ENCODE assay signal across 8 mouse cellular contexts in the genomic region with DNA sequence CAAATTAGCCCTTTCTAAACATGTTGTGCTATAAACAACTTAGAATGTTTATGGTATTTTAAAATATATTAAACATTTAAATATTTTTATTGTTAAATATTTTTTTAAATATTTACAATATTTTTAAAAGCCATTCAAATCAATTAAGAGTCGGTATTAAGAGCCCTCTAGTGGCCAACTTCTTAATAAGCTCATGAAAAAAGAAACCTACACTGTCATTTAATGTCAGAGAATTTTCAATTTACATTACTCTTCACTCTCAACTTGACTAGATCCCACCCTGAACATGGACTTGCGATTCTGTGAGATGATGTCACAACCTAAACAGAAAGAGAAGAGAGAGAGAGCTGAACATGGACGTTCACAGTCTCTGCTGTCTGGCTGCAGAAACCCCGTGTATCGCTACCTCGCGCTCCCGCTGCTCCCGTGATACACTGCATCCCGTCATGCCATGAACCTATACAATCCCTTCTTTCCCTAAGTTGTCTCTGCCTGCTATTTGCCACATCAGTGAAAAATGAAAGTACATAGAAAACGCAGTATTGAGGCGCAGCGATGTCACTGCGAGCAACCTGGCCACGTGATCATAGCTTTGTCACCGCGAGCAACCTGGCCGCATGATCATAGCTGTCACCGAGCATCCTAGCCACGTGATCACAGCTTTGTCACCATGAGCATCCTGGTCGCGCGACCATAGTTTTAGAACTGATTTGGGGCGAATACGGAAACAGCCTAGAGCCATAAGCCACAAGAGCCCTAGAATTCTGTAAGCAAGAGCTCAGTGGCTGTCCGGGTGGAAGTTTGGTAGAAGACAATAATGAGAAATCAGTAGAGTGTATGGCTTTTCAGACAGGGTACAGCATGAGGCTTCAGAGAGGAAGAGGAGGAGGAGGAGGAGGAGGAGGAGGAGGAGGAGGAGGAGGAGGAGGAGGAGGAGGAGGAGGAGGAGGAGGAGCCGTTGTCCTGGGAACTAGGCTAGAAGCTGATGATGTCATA. TPM values are rescaled to one million over a fixed set of nuclear protein-coding genes. Genes with fewer than 3 reads are reported as not detected.
DNase-seq lines count a peak whose midpoint lies in the region; ATAC-seq and TF ChIP-seq lines count a peak whose summit lies in the region.

No protein-coding gene starts in this region.

- H3K27ac ChIP-seq in heart, embryonic 10.5 days: no peak overlapping the region
- H3K27ac ChIP-seq in forebrain, embryonic 14.5 days (ENCODE audit: low read depth, low read length): no peak overlapping the region
- H3K27ac ChIP-seq in intestine, embryonic 15.5 days: no peak overlapping the region
- no peak overlapping the region for H3K27ac ChIP-seq in limb, embryonic 12.5 days

- no peaks in the 10 kb centered on the region for H3K79me2 ChIP-seq in myocyte (ENCODE audit: control insufficient read depth, insufficient read depth)

- no peak for TF ChIP-seq POLR2A in myocyte (IDR thresholded peaks at IDR 0.05; ENCODE audit: insufficient read length, low read depth)

- no peak for DNase-seq in heart, embryonic 10.5 days (ENCODE audit: low spot score)
- no peak for DNase-seq in heart, adult 11 months
- peak; percentile 26 for DNase-seq in c-Kit-positive CD71-positive TER-119-positive erythroid progenitor cells, embryonic 14.5 days (ENCODE audit: low spot score)
- DNase-seq in forebrain, embryonic 14.5 days (ENCODE audit: low spot score): peak; percentile 73
- DNase-seq in thymus, postnatal 36 days: peak; percentile 49 to 57

- peak; percentile 83 for ATAC-seq in forebrain, embryonic 14.5 days
- peak; percentile 61 for ATAC-seq in intestine, embryonic 15.5 days
- no peak for ATAC-seq in limb, embryonic 12.5 days (ENCODE audit: insufficient number of reproducible peaks, insufficient read depth, low FRiP score, low TSS enrichment, low read depth)

- no peaks in the 10 kb centered on the region for H3K4me1 ChIP-seq in heart, embryonic 10.5 days
- no peaks in the 10 kb centered on the region for H3K4me1 ChIP-seq in forebrain, embryonic 14.5 days (ENCODE audit: control insufficient read depth, insufficient read depth, low read length)
- no peaks in the 10 kb centered on the region for H3K4me1 ChIP-seq in intestine, embryonic 15.5 days (replicated peaks)
- no peaks in the 10 kb centered on the region for H3K4me1 ChIP-seq in limb, embryonic 12.5 days (replicated peaks)

- peak overlapping the region; percentile 43; the same call in 1 of the 2 replicates for H3K9ac ChIP-seq in forebrain, embryonic 14.5 days (ENCODE audit: low read length)
- no peak overlapping the region for H3K9ac ChIP-seq in intestine, embryonic 15.5 days
- H3K9ac ChIP-seq in limb, embryonic 12.5 days (replicated peaks): no peak overlapping the region

- H3K27me3 ChIP-seq in heart, embryonic 10.5 days (ENCODE audit: insufficient read depth, poor library complexity, severe bottlenecking): peaks cover 18% of the 10 kb centered on the region
- no peaks in the 10 kb centered on the region for H3K27me3 ChIP-seq in forebrain, embryonic 14.5 days (replicated peaks; ENCODE audit: control insufficient read depth, insufficient read depth, low read length)
- no peaks in the 10 kb centered on the region for H3K27me3 ChIP-seq in intestine, embryonic 15.5 days (replicated peaks)
- H3K27me3 ChIP-seq in limb, embryonic 12.5 days: no peaks in the 10 kb centered on the region
- H3K27me3 ChIP-seq in myocyte (ENCODE audit: control insufficient read depth, insufficient read depth, insufficient read length): no peaks in the 10 kb centered on the region

- H3K4me2 ChIP-seq in forebrain, embryonic 14.5 days (ENCODE audit: low read length): peak overlapping the region; percentile 46
- peak overlapping the region; percentile 48 for H3K4me2 ChIP-seq in intestine, embryonic 15.5 days (replicated peaks)
- peak overlapping the region; percentile 45 for H3K4me2 ChIP-seq in limb, embryonic 12.5 days
- H3K4me2 ChIP-seq in myocyte (ENCODE audit: low read depth): peak overlapping the region; percentile 94

- no peaks in the 10 kb centered on the region for H3K36me3 ChIP-seq in heart, embryonic 10.5 days
- H3K36me3 ChIP-seq in forebrain, embryonic 14.5 days (ENCODE audit: control insufficient read depth, insufficient read depth, low read length): no peaks in the 10 kb centered on the region
- no peaks in the 10 kb centered on the region for H3K36me3 ChIP-seq in intestine, embryonic 15.5 days
- H3K36me3 ChIP-seq in limb, embryonic 12.5 days: no peaks in the 10 kb centered on the region
- H3K36me3 ChIP-seq in myocyte (ENCODE audit: control insufficient read depth, insufficient read depth): no peaks in the 10 kb centered on the region

- H3K9me3 ChIP-seq in heart, embryonic 10.5 days: no peaks in the 10 kb centered on the region
- no peaks in the 10 kb centered on the region for H3K9me3 ChIP-seq in forebrain, embryonic 14.5 days (replicated peaks; ENCODE audit: control insufficient read depth, low read length)
- H3K9me3 ChIP-seq in intestine, embryonic 15.5 days: no peaks in the 10 kb centered on the region
- H3K9me3 ChIP-seq in limb, embryonic 12.5 days: no peaks in the 10 kb centered on the region

- 52% methylated on average over 27 of the region's 27 CpGs for WGBS in heart, embryonic 10.5 days
- 65% methylated on average over 27 of the region's 27 CpGs for WGBS in forebrain, embryonic 14.5 days
- WGBS in intestine, embryonic 15.5 days: 59% methylated on average over 27 of the region's 27 CpGs
- WGBS in limb, embryonic 12.5 days: 62% methylated on average over 27 of the region's 27 CpGs

- H3K4me3 ChIP-seq in heart, embryonic 10.5 days: peak overlapping the region; percentile 45
- H3K4me3 ChIP-seq in forebrain, embryonic 14.5 days (ENCODE audit: low read depth, low read length): peak overlapping the region; percentile 20
- peak overlapping the region; percentile 29 for H3K4me3 ChIP-seq in intestine, embryonic 15.5 days (replicated peaks)
- peak overlapping the region; percentile 28 for H3K4me3 ChIP-seq in limb, embryonic 12.5 days (replicated peaks)
- H3K4me3 ChIP-seq in myocyte: peak overlapping the region; percentile 26

- H3ac ChIP-seq in myocyte (ENCODE audit: control insufficient read depth, insufficient read length): no peak overlapping the region

TF ChIP-seq in myocyte, 11 proteins besides CTCF, POLR2A, EP300 and RAD21:
- TF ChIP-seq USF1 (IDR thresholded peaks at IDR 0.05; ENCODE audit: low read depth): peak; percentile 76
- TF ChIP-seq TCF12 (IDR thresholded peaks at IDR 0.05; ENCODE audit: insufficient read depth, poor library complexity, severe bottlenecking): no peak
TF ChIP-seq in myocyte: peak in this region for 1.

RNA-seq across cellular contexts. Expression of gene Casc1, which starts 23.4 kb away (rescaled TPM):
- polyA plus RNA-seq in heart, embryonic 10.5 days (2016; fragmentation: Nextera tagmentation; extraction: Ambion mirVana): 0.38 and 0.45 TPM in 2 replicates
- polyA plus RNA-seq in forebrain, embryonic 14.5 days (2014; fragmentation: Nextera tagmentation; extraction: Ambion mirVana): 1.0 and 1.1 TPM in 2 replicates
- 0.14 and 0.20 TPM in 2 replicates for polyA plus RNA-seq in intestine, embryonic 15.5 days (2015; fragmentation: Nextera tagmentation; extraction: Ambion mirVana)
- 0.34 and 0.46 TPM in 2 replicates for polyA plus RNA-seq in limb, embryonic 12.5 days (2016; fragmentation: Nextera tagmentation; extraction: Ambion mirVana)
- polyA plus RNA-seq in myocyte (2012; fragmentation: generic; extraction: Trizol): 0.11 TPM

RNA-seq across cellular contexts. Expression of gene Etfrf1, which starts 23.5 kb away (rescaled TPM):
- 53.3 and 57.3 TPM in 2 replicates for polyA plus RNA-seq in heart, embryonic 10.5 days (2016; fragmentation: Nextera tagmentation; extraction: Ambion mirVana)
- 23.2 and 26.6 TPM in 2 replicates for polyA plus RNA-seq in forebrain, embryonic 14.5 days (2014; fragmentation: Nextera tagmentation; extraction: Ambion mirVana)
- polyA plus RNA-seq in intestine, embryonic 15.5 days (2015; fragmentation: Nextera tagmentation; extraction: Ambion mirVana): 42.8 and 43.1 TPM in 2 replicates
- polyA plus RNA-seq in limb, embryonic 12.5 days (2016; fragmentation: Nextera tagmentation; extraction: Ambion mirVana): 32.4 and 32.9 TPM in 2 replicates
- polyA plus RNA-seq in myocyte (2012; fragmentation: generic; extraction: Trizol): 10.0 TPM

Comparison
In these comparisons a context has a peak if more than half of its experiments do, and no peak if none do; other contexts are left out.
1. DNase-seq: peak in c-Kit-positive CD71-positive TER-119-positive erythroid progenitor cells, embryonic 14.5 days (single experiment), forebrain, embryonic 14.5 days (single experiment) and thymus, postnatal 36 days (2 of 2); none in heart, embryonic 10.5 days (single experiment) and heart, adult 11 months (single experiment).
2. Peak in every context shown above with its lines, with median percentiles within 50 percentile points of each other: H3K4me3 ChIP-seq and H3K4me2 ChIP-seq.